Comparison of ENCODE assay signal across 33 mouse cellular contexts in the genomic region with DNA sequence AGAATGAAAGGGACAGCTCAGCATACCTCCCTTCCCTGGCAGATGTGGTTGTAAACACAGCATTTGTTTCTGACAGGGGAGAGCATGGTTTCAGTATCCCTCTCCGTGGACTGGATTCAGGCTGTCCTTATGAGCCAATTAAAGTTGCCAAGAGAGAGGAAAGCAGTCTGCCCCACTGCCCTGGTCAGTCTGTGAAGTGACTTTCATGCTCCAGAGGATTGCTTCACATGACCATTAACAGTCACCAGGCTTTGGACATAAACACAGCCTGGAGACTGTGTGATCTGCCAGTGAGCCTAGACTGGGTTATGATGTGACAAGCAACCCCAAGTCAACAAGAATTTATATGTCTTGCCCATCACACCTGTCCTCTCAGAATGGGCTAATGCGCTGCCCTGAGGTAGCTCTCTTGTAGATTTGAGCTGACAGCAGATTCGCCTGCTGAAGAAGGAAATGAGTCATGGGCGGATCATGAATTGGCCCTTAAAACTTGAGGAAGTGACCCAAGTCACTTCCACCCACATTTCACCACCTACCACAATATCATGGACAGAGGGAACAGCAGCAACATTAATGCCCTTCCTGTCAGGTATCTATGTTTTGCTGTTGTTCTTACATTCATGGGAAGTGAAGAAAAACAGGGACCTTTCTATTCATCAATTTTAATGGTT. TPM values are rescaled to one million over a fixed set of nuclear protein-coding genes. Genes with fewer than 3 reads are reported as not detected.
DNase-seq lines count a peak whose midpoint lies in the region; ATAC-seq lines count a peak whose summit lies in the region.
"Had no signal": no experiment of that assay in that cellular context is flagged by ENCODE, and none has a peak within 500 bp of the region (broad histone marks: within the 10 kb centered on the region; RNA-seq: fewer than 3 reads in every experiment).

No protein-coding gene starts in this region.

- no peaks in the 10 kb centered on the region for H3K36me3 ChIP-seq in midbrain, embryonic 15.5 days (replicated peaks)
- H3K36me3 ChIP-seq: limb, embryonic 12.5 days; liver, embryonic 13.5 days had no signal

- H3K27me3 ChIP-seq in midbrain, embryonic 15.5 days (replicated peaks), result no peaks in the 10 kb centered on the region
- H3K27me3 ChIP-seq: limb, embryonic 12.5 days; liver, embryonic 13.5 days had no signal

- DNase-seq in kidney, postnatal 14 days, result peak; percentile 21
- DNase-seq in kidney, postnatal 4 days, result no peak
- DNase-seq in kidney, postnatal 36 days, result peak; percentile 19 to 30
- DNase-seq in thymus, postnatal 14 days, result no peak
- DNase-seq: adrenal gland, adult 2 months; cerebellum, adult 18-20 months; cerebellum, postnatal 36 days; gastrocnemius, adult 2 months; liver, embryonic 13.5 days; lung, adult 2 months; retina, postnatal 1 day; right cerebral cortex, postnatal 25 days; spleen, adult 18-20 months had no signal

- H3K4me2 ChIP-seq in midbrain, embryonic 15.5 days, result no peak overlapping the region
- H3K4me2 ChIP-seq: heart, embryonic 11.5 days; limb, embryonic 12.5 days; liver, embryonic 13.5 days; midbrain, embryonic 11.5 days had no signal

- H3K9me3 ChIP-seq in midbrain, embryonic 15.5 days, result no peaks in the 10 kb centered on the region
- H3K9me3 ChIP-seq: limb, embryonic 12.5 days; liver, embryonic 13.5 days had no signal

- no peak overlapping the region for H3K9ac ChIP-seq in midbrain, embryonic 15.5 days
- H3K9ac ChIP-seq: limb, embryonic 12.5 days; liver, embryonic 13.5 days had no signal

- no peak overlapping the region for H3K27ac ChIP-seq in midbrain, embryonic 15.5 days
- H3K27ac ChIP-seq: gastrocnemius, adult 2 months; hindbrain, postnatal 0 days; limb, embryonic 12.5 days; liver, embryonic 13.5 days had no signal

- no peak overlapping the region for H3K4me3 ChIP-seq in midbrain, embryonic 15.5 days
- H3K4me3 ChIP-seq: gastrocnemius, adult 2 months; limb, embryonic 12.5 days; liver, embryonic 13.5 days had no signal

- 91% methylated on average over 4 of the region's 4 CpGs for WGBS in midbrain, embryonic 15.5 days

- H3K4me1 ChIP-seq in midbrain, embryonic 15.5 days, result no peaks in the 10 kb centered on the region
- H3K4me1 ChIP-seq: limb, embryonic 12.5 days; liver, embryonic 13.5 days had no signal

- peak; percentile 79 for ATAC-seq in common myeloid progenitor, adult 5-6 weeks (replicated peaks; ENCODE audit: low read depth, poor library complexity, severe bottlenecking)
- 0 out of 2 replicates have a peak, but pooled peaks have one; percentile 27 for ATAC-seq in monocyte, adult 5-6 weeks (replicated peaks; ENCODE audit: insufficient number of reproducible peaks, low FRiP score, low TSS enrichment, poor library complexity, severe bottlenecking)
- ATAC-seq in midbrain, embryonic 15.5 days (replicated peaks), result no peak
- ATAC-seq: forebrain, embryonic 14.5 days; hindbrain, postnatal 0 days; intestine, postnatal 0 days had no signal

RNA-seq across cellular contexts. Expression of gene Tbpl2, which starts 7.4 kb away (rescaled TPM):
- total RNA-seq in common myeloid progenitor, adult 5-6 weeks (2017), result not detected in 2 replicates
- not detected in 3 replicates for total RNA-seq in monocyte, adult 5-6 weeks (2017)
- not detected in 2 replicates for polyA plus RNA-seq in midbrain, embryonic 15.5 days (2015; fragmentation: Nextera tagmentation; extraction: Ambion mirVana)
- total RNA-seq: adrenal gland, adult 2 months; adrenal gland, postnatal 4 days; gastrocnemius, adult 2 months; hindbrain, postnatal 0 days; layer of hippocampus, adult 8-10 months; left cerebral cortex, postnatal 14 days; MEL had no signal
- polyA plus RNA-seq: adrenal gland, adult 2 months; C2C12; embryonic facial prominence, embryonic 14.5 days; forebrain, embryonic 14.5 days; frontal cortex, adult 2 months; gonadal fat pad, adult 2 months; heart, embryonic 11.5 days; heart, postnatal 0 days; hindbrain, embryonic 11.5 days; hindbrain, postnatal 0 days; intestine, postnatal 0 days; limb, embryonic 12.5 days; liver, embryonic 13.5 days; lung, adult 2 months; midbrain, embryonic 11.5 days; neural tube, embryonic 11.5 days had no signal

RNA-seq across cellular contexts. Expression of gene Il1f8, which starts 49.2 kb away (rescaled TPM):
- not detected in 2 replicates for total RNA-seq in common myeloid progenitor, adult 5-6 weeks (2017)
- not detected in 3 replicates for total RNA-seq in monocyte, adult 5-6 weeks (2017)
- not detected in 2 replicates for polyA plus RNA-seq in midbrain, embryonic 15.5 days (2015; fragmentation: Nextera tagmentation; extraction: Ambion mirVana)
- total RNA-seq: adrenal gland, adult 2 months; adrenal gland, postnatal 4 days; gastrocnemius, adult 2 months; hindbrain, postnatal 0 days; layer of hippocampus, adult 8-10 months; left cerebral cortex, postnatal 14 days; MEL had no signal
- polyA plus RNA-seq: adrenal gland, adult 2 months; C2C12; embryonic facial prominence, embryonic 14.5 days; forebrain, embryonic 14.5 days; frontal cortex, adult 2 months; gonadal fat pad, adult 2 months; heart, embryonic 11.5 days; heart, postnatal 0 days; hindbrain, embryonic 11.5 days; hindbrain, postnatal 0 days; intestine, postnatal 0 days; limb, embryonic 12.5 days; liver, embryonic 13.5 days; midbrain, embryonic 11.5 days; neural tube, embryonic 11.5 days had no signal

RNA-seq across cellular contexts. Expression of gene Hnmt, which starts 54.6 kb away (rescaled TPM):
- total RNA-seq in common myeloid progenitor, adult 5-6 weeks (2017), result 13.0 and 35.1 TPM in 2 replicates
- total RNA-seq in monocyte, adult 5-6 weeks (2017), result 16.4 to 33.7 TPM (median 26.7 TPM) in 3 replicates
- 6.5 and 7.9 TPM in 2 replicates for polyA plus RNA-seq in midbrain, embryonic 15.5 days (2015; fragmentation: Nextera tagmentation; extraction: Ambion mirVana)
- polyA plus RNA-seq: C2C12 had no signal

Comparison
In these comparisons a context has a peak if more than half of its experiments do, and no peak if none do; other contexts are left out.
1. DNase-seq: peak in kidney, postnatal 14 days (single experiment) and kidney, postnatal 36 days (2 of 2); none in kidney, postnatal 4 days (0 of 2) and thymus, postnatal 14 days (single experiment).